Mouse (Mus musculus): ENCODE data around the gene Adk. TPM values are rescaled to one million over a fixed set of nuclear protein-coding genes. Genes with fewer than 3 reads are reported as not detected.

Adk gene
- polyA plus RNA-seq, 1 experiment, result 27.3 TPM

DNA sequence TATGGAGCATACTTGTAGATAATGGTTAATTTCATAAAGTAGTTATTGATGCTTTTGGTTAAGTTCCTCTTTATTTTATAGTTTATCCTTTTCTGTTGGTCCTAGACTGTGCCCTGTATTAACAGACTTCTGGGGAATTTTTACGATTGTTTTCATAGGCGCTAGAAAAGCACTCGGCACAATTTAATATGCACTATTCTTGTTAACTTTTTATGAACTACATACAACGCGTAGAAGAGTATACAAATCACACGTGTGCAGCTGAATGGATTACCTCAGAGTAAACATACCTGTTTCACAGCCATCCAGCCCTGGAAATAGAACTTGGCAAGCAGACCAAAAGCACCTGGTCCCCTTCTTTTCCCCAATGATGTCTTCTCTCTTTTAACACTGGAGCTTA lies 99.7 kb downstream of the Adk start:
- WGBS, result 92% methylated on average over 6 of the region's 6 CpGs
- Histone ChIP-seq H3K27ac (ENCODE audit: control insufficient read depth, insufficient read depth, low read depth, low read length, poor library complexity) (no peak overlapping the region), H3K4me3 (replicated peaks; ENCODE audit: control insufficient read depth, low read depth, low read length) (no peak overlapping the region), H3K4me1 (ENCODE audit: control insufficient read depth, insufficient read depth, low read length) (no peaks in the 10 kb centered on the region; the same call in 1 of the 2 replicates)
- TF ChIP-seq CTCF (IDR thresholded peaks at IDR 0.05; ENCODE audit: control insufficient read depth, insufficient read depth, low read length) (no peak), POLR2A (IDR thresholded peaks at IDR 0.05; ENCODE audit: borderline replicate concordance, control insufficient read depth, low read depth, low read length) (no peak)

DNA sequence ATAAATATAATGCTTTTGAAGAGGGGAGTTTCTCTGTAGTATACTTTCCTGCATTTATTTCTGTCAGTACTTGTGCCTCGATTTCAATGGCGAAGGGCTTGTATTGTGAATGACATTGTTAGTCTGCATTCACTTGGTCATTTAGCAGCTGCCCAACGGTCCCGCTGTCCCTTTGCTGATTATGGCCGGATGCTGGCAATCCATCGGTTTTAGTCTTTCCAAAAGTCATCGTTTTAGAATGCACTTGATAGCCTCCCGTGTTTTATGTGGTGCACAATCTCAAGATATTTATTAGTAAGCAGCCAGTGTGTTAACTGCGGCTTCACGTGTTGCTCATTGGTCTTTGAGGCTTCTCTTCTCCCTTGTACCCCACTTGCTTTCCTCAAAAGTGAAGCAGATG lies 113.3 kb downstream of the Adk start:
- WGBS, result 92% methylated on average over 10 of the region's 10 CpGs
- TF ChIP-seq CTCF (IDR thresholded peaks at IDR 0.05; ENCODE audit: control insufficient read depth, insufficient read depth, low read length) (no peak), POLR2A (IDR thresholded peaks at IDR 0.05; ENCODE audit: borderline replicate concordance, control insufficient read depth, low read depth, low read length) (no peak)

GRCm38 (mm10) chr14:21166114-21166513 lies 113.7 kb downstream of the Adk start:
- Histone ChIP-seq H3K4me3 (replicated peaks; ENCODE audit: control insufficient read depth, low read depth, low read length) (no peak overlapping the region), H3K4me1 (ENCODE audit: control insufficient read depth, insufficient read depth, low read length) (no peaks in the 10 kb centered on the region; the same call in 1 of the 2 replicates), H3K27ac (ENCODE audit: control insufficient read depth, insufficient read depth, low read depth, low read length, poor library complexity) (no peak overlapping the region)
- 89% methylated on average over 3 of the region's 3 CpGs for WGBS
- TF ChIP-seq CTCF (IDR thresholded peaks at IDR 0.05; ENCODE audit: control insufficient read depth, insufficient read depth, low read length) (no peak), POLR2A (IDR thresholded peaks at IDR 0.05; ENCODE audit: borderline replicate concordance, control insufficient read depth, low read depth, low read length) (no peak)

More for the DNA sequence above, 113.3 kb downstream of the Adk start:
- no peak overlapping the region for H3K4me3 ChIP-seq (replicated peaks; ENCODE audit: control insufficient read depth, low read depth, low read length)
- no peaks in the 10 kb centered on the region; the same call in 1 of the 2 replicates for H3K4me1 ChIP-seq (ENCODE audit: control insufficient read depth, insufficient read depth, low read length)
- H3K27ac ChIP-seq (ENCODE audit: control insufficient read depth, insufficient read depth, low read depth, low read length, poor library complexity), result no peak overlapping the region

- Histone ChIP-seq H3K4me3 (replicated peaks; ENCODE audit: control insufficient read depth, low read depth, low read length) (no peak overlapping the region), H3K27ac (ENCODE audit: control insufficient read depth, insufficient read depth, low read depth, low read length, poor library complexity) (no peak overlapping the region), H3K4me1 (ENCODE audit: control insufficient read depth, insufficient read depth, low read length) (no peaks in the 10 kb centered on the region)
- 77% methylated on average over 1 of the region's 1 CpGs for WGBS
- TF ChIP-seq CTCF (IDR thresholded peaks at IDR 0.05; ENCODE audit: control insufficient read depth, insufficient read depth, low read length), result no peak
- TF ChIP-seq POLR2A (IDR thresholded peaks at IDR 0.05; ENCODE audit: borderline replicate concordance, control insufficient read depth, low read depth, low read length), result no peak
Observed at GRCm38 (mm10) chr14:21173973-21174745, 121.8 kb downstream of the Adk start.

GRCm38 (mm10) chr14:21174804-21175203 lies 122.4 kb downstream of the Adk start:
- TF ChIP-seq CTCF (IDR thresholded peaks at IDR 0.05; ENCODE audit: control insufficient read depth, insufficient read depth, low read length) (no peak), POLR2A (IDR thresholded peaks at IDR 0.05; ENCODE audit: borderline replicate concordance, control insufficient read depth, low read depth, low read length) (no peak)
- Histone ChIP-seq H3K27ac (ENCODE audit: control insufficient read depth, insufficient read depth, low read depth, low read length, poor library complexity) (no peak overlapping the region), H3K4me3 (replicated peaks; ENCODE audit: control insufficient read depth, low read depth, low read length) (no peak overlapping the region), H3K4me1 (ENCODE audit: control insufficient read depth, insufficient read depth, low read length) (no peaks in the 10 kb centered on the region)
- 54% methylated on average over 2 of the region's 2 CpGs for WGBS

- no peak overlapping the region for H3K27ac ChIP-seq (ENCODE audit: control insufficient read depth, insufficient read depth, low read depth, low read length, poor library complexity)
- TF ChIP-seq POLR2A (IDR thresholded peaks at IDR 0.05; ENCODE audit: borderline replicate concordance, control insufficient read depth, low read depth, low read length) (no peak), CTCF (IDR thresholded peaks at IDR 0.05; ENCODE audit: control insufficient read depth, insufficient read depth, low read length) (no peak)
- WGBS, result 83% methylated on average over 2 of the region's 2 CpGs
- H3K4me1 ChIP-seq (ENCODE audit: control insufficient read depth, insufficient read depth, low read length), result peaks cover 3% of the 10 kb centered on the region; the same call in 1 of the 2 replicates
- no peak overlapping the region for H3K4me3 ChIP-seq (replicated peaks; ENCODE audit: control insufficient read depth, low read depth, low read length)
Observed at GRCm38 (mm10) chr14:21177781-21178180, 125.4 kb downstream of the Adk start.

DNA sequence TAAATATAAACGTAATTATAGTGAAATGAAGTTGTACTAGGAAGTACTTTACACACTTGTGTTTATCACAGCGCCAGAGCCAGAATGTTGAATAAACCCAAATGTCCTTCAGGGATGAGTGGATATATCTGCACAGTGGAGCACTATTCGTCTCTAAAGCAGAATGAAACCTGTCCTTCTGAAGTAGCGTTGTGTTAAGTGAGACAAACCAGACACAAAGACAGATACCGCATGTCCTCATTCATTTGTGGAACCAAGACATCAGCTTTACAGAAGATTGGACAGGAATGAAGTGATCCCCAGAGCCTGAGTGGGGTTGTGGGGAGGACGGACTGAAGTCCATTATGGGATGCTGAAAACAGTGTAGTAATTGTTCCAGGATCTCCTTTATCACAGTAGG lies 126.0 kb downstream of the Adk start:
- no peak for TF ChIP-seq POLR2A (IDR thresholded peaks at IDR 0.05; ENCODE audit: borderline replicate concordance, control insufficient read depth, low read depth, low read length)
- H3K4me1 ChIP-seq (ENCODE audit: control insufficient read depth, insufficient read depth, low read length), result peaks cover 3% of the 10 kb centered on the region; the same call in 1 of the 2 replicates
- no peak overlapping the region for H3K4me3 ChIP-seq (replicated peaks; ENCODE audit: control insufficient read depth, low read depth, low read length)
- WGBS, result 88% methylated on average over 6 of the region's 6 CpGs
- H3K27ac ChIP-seq (ENCODE audit: control insufficient read depth, insufficient read depth, low read depth, low read length, poor library complexity), result no peak overlapping the region

DNA sequence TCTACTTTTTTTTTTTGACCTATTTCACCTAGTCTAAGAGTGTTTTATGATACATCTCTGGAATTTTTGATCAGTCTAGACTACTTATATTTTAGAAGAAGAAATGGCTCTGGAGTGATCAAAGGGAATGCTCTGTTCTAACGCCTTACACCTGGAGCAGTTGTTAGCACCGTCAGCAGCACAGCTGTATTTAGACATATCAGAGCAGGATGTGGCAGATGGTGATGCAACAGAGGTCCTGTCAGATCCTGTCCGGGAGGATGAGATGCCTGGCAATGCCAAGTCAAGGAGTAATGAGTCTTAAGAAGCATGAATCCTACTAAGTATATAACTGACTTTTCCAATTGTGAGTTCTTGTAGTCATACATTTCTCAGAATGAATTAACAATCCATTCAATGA lies 128.7 kb downstream of the Adk start:
- Histone ChIP-seq H3K4me1 (ENCODE audit: control insufficient read depth, insufficient read depth, low read length) (peaks cover 3% of the 10 kb centered on the region; the same call in 1 of the 2 replicates), H3K27ac (ENCODE audit: control insufficient read depth, insufficient read depth, low read depth, low read length, poor library complexity) (no peak overlapping the region), H3K4me3 (replicated peaks; ENCODE audit: control insufficient read depth, low read depth, low read length) (no peak overlapping the region)
- no peak for TF ChIP-seq POLR2A (IDR thresholded peaks at IDR 0.05; ENCODE audit: borderline replicate concordance, control insufficient read depth, low read depth, low read length)
- TF ChIP-seq CTCF (IDR thresholded peaks at IDR 0.05; ENCODE audit: control insufficient read depth, insufficient read depth, low read length), result no peak
- WGBS, result 34% methylated on average over 3 of the region's 3 CpGs
